Mouse (Mus musculus): ENCODE results near the gene Specc1.

DNA sequence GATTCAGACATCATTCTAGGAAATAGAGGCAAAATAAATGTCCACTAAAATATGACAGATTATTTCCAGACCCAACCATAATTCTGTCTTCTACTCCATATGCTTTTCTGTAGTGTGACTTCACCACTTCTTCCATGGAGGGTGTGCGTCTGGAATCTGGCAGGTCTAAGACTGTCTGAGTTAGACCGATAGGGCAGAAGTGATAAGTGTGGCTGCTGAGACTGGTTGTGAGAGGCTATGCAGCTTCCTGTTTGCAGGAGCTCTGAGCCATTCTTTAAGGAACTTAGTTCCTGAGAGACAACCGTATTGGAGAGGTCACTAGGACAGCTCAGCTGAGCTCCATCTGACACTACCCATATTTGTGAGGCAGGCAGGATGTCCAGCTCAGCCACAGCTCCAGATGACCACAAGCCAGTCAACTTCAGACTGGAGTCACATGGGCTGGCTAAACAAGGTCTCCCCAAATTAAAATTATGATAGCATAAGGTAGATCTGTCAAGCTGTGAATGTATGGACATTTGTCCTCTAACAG is 146.9 kb downstream of the Specc1 start:
- TF ChIP-seq CTCF (IDR thresholded peaks at IDR 0.05; ENCODE audit: borderline replicate concordance, insufficient read depth, low read depth, low read length): no peak
- no peak for TF ChIP-seq POLR2A (IDR thresholded peaks at IDR 0.05; ENCODE audit: borderline replicate concordance, insufficient read depth, low read length)
